Mouse (Mus musculus) kidney, embryonic 14.5 days (tissue): ENCODE measurements around the gene Usp30. TPM values are rescaled to one million over a fixed set of nuclear protein-coding genes. Genes with fewer than 3 reads are reported as not detected.

Experiments
- ATAC-seq: fragments of 200-750 bp; cut with Nextera tagmentation; 2 replicates; pipeline ENCODE4 v1.8.0; 2017; ENCODE audit warnings: moderate number of reproducible peaks, mild to moderate bottlenecking, moderate TSS enrichment, moderate library complexity; ENCODE audit not compliant: low FRiP score, low TSS enrichment
- H3K27ac ChIP-seq: fragments of 300-500 bp; sonication (generic); 2 replicates; pipeline ENCODE4 v1.5.1; 2014; ENCODE audit warnings: low read depth, mild to moderate bottlenecking, low read length, moderate library complexity, mixed read lengths
- H3K27me3 ChIP-seq: fragments of 300-500 bp; sonication (generic); 2 replicates; pipeline ENCODE4 v1.6.1; 2014; ENCODE audit warnings: mild to moderate bottlenecking, low read length; ENCODE audit not compliant: control insufficient read depth, insufficient read depth
- H3K36me3 ChIP-seq: fragments of 300-500 bp; sonication (generic); 2 replicates; pipeline ENCODE4 v1.6.1; 2014; ENCODE audit warnings: low read length, mixed read lengths; ENCODE audit not compliant: control insufficient read depth, insufficient read depth
- H3K4me1 ChIP-seq: fragments of 300-500 bp; sonication (generic); 2 replicates; pipeline ENCODE4 v1.6.1; 2014; ENCODE audit warnings: low read length, mixed read lengths; ENCODE audit not compliant: control insufficient read depth, insufficient read depth
- H3K4me2 ChIP-seq: fragments of 300-500 bp; sonication (generic); replicated peaks from 2 replicates; pipeline ENCODE4 v1.6.1; 2014; ENCODE audit warnings: low read depth, mild to moderate bottlenecking, low read length
- H3K4me3 ChIP-seq: fragments of 300-500 bp; sonication (generic); 2 replicates; pipeline ENCODE4 v1.5.1; 2014; ENCODE audit warnings: mild to moderate bottlenecking, low read length
- H3K9ac ChIP-seq: fragments of 300-500 bp; sonication (generic); 2 replicates; pipeline ENCODE4 v1.6.1; 2014; ENCODE audit warnings: low read depth, mild to moderate bottlenecking, low read length, moderate library complexity
- H3K9me3 ChIP-seq: fragments of 300-500 bp; sonication (generic); 2 replicates; pipeline ENCODE4 v1.6.1; 2016; ENCODE audit warnings: low read length; ENCODE audit not compliant: control insufficient read depth
- WGBS: fragments of 180-500 bp; shearing (Covaris S2); extraction: QIAGEN DNeasy Blood & Tissue Kit; methylation state at CpG from one replicate; pipeline ENCODE4 v1.1.7; 2014; 5-methylcytosine and 5-hydroxymethylcytosine counted together
- polyA plus RNA-seq: library from polyadenylated mRNA; unstranded; fragments of >200 nt; fragmentation: Nextera tagmentation; extraction: Ambion mirVana; gene quantifications from 2 replicates; pipeline ENCODE4 v1.2.1, GENCODE M21; 2014

The Usp30 gene
- 9.3 and 10.7 TPM in 2 replicates for polyA plus RNA-seq

- Histone ChIP-seq H3K9me3 (no peaks in the 10 kb centered on the region), H3K4me1 (no peaks in the 10 kb centered on the region), H3K4me3 (no peak within 1 kb of the TSS), H3K36me3 (no peaks in the 10 kb centered on the region), H3K27ac (no peak within 1 kb of the TSS), H3K9ac (no peak within 1 kb of the TSS), H3K4me2 (no peak within 1 kb of the TSS), H3K27me3 (no peaks in the 10 kb centered on the region)
- 93% methylated on average over 6 of the region's 6 CpGs for WGBS
- ATAC-seq: no peak
Measured at GRCm38 (mm10) chr5:114065161-114065560, at the start of gene Usp30. Gene Usp30 (plus strand): TSS chr5:114065461.

- WGBS: 60% methylated on average over 6 of the region's 6 CpGs
- Histone ChIP-seq H3K4me2 (peak overlapping the region; percentile 6; the same call in 1 of the 2 replicates), H3K36me3 (no peaks in the 10 kb centered on the region), H3K27ac (no peak overlapping the region), H3K9ac (no peak overlapping the region), H3K9me3 (no peaks in the 10 kb centered on the region), H3K27me3 (no peaks in the 10 kb centered on the region), H3K4me3 (no peak overlapping the region), H3K4me1 (no peaks in the 10 kb centered on the region)
- no peak for ATAC-seq
Measured at GRCm38 (mm10) chr5:114024390-114024789, 40.9 kb upstream of the Usp30 start.

GRCm38 (mm10) chr5:114024885-114025284, 40.4 kb upstream of the Usp30 start:
- Histone ChIP-seq H3K36me3 (no peaks in the 10 kb centered on the region), H3K27me3 (no peaks in the 10 kb centered on the region), H3K27ac (no peak overlapping the region), H3K4me1 (no peaks in the 10 kb centered on the region), H3K4me3 (no peak overlapping the region), H3K9me3 (no peaks in the 10 kb centered on the region), H3K9ac (no peak overlapping the region), H3K4me2 (peak overlapping the region; percentile 6; the same call in 1 of the 2 replicates)
- ATAC-seq: 0 out of 2 replicates have a peak, but pooled peaks have one; percentile 24
- WGBS: 9% methylated on average over 10 of the region's 10 CpGs

- Histone ChIP-seq H3K36me3 (no peaks in the 10 kb centered on the region), H3K27me3 (no peaks in the 10 kb centered on the region), H3K4me3 (no peak overlapping the region), H3K4me2 (no peak overlapping the region), H3K27ac (no peak overlapping the region), H3K4me1 (no peaks in the 10 kb centered on the region), H3K9ac (no peak overlapping the region), H3K9me3 (no peaks in the 10 kb centered on the region)
- WGBS: 85% methylated on average over 12 of the region's 12 CpGs
- ATAC-seq: no peak
Measured at GRCm38 (mm10) chr5:114027217-114027944, 37.9 kb upstream of the Usp30 start.

- no peaks in the 10 kb centered on the region for H3K36me3 ChIP-seq
- H3K9me3 ChIP-seq: no peaks in the 10 kb centered on the region
- H3K4me1 ChIP-seq: no peaks in the 10 kb centered on the region
- H3K9ac ChIP-seq: no peak overlapping the region
- H3K27me3 ChIP-seq: no peaks in the 10 kb centered on the region
- ATAC-seq: no peak
- H3K4me2 ChIP-seq: no peak overlapping the region
- no peak overlapping the region for H3K4me3 ChIP-seq
- WGBS: 87% methylated on average over 12 of the region's 12 CpGs
- H3K27ac ChIP-seq: no peak overlapping the region
Measured at GRCm38 (mm10) chr5:114028111-114028510, 37.1 kb upstream of the Usp30 start.

GRCm38 (mm10) chr5:114030652-114031051, 34.6 kb upstream of the Usp30 start:
- ATAC-seq: no peak
- Histone ChIP-seq H3K4me1 (0 out of 2 replicates have a peak, but pooled peaks cover 7% of the 10 kb centered on the region), H3K27ac (no peak overlapping the region), H3K27me3 (no peaks in the 10 kb centered on the region), H3K4me3 (no peak overlapping the region), H3K9ac (no peak overlapping the region), H3K9me3 (no peaks in the 10 kb centered on the region), H3K4me2 (no peak overlapping the region), H3K36me3 (no peaks in the 10 kb centered on the region)
- 92% methylated on average over 12 of the region's 12 CpGs for WGBS

GRCm38 (mm10) chr5:114032161-114032763, 33.0 kb upstream of the Usp30 start:
- Histone ChIP-seq H3K27me3 (no peaks in the 10 kb centered on the region), H3K9ac (no peak overlapping the region), H3K4me3 (no peak overlapping the region), H3K4me2 (no peak overlapping the region), H3K9me3 (no peaks in the 10 kb centered on the region), H3K4me1 (0 out of 2 replicates have a peak, but pooled peaks cover 7% of the 10 kb centered on the region), H3K36me3 (no peaks in the 10 kb centered on the region), H3K27ac (no peak overlapping the region)
- no peak for ATAC-seq
- 85% methylated on average over 3 of the region's 3 CpGs for WGBS

GRCm38 (mm10) chr5:114034393-114034792, 30.9 kb upstream of the Usp30 start:
- no peak overlapping the region for H3K27ac ChIP-seq
- WGBS: 82% methylated on average over 7 of the region's 7 CpGs
- no peak overlapping the region for H3K9ac ChIP-seq

GRCm38 (mm10) chr5:114035111-114035510, 30.1 kb upstream of the Usp30 start:
- no peak overlapping the region for H3K4me3 ChIP-seq
- H3K9ac ChIP-seq: no peak overlapping the region
- no peaks in the 10 kb centered on the region for H3K36me3 ChIP-seq
- no peaks in the 10 kb centered on the region for H3K9me3 ChIP-seq
- H3K27me3 ChIP-seq: no peaks in the 10 kb centered on the region
- H3K4me2 ChIP-seq: no peak overlapping the region
- 0 out of 2 replicates have a peak, but pooled peaks cover 7% of the 10 kb centered on the region for H3K4me1 ChIP-seq
- 31% methylated on average over 10 of the region's 10 CpGs for WGBS
- H3K27ac ChIP-seq: no peak overlapping the region
- ATAC-seq: peak; percentile 89; the same call in 1 of the 2 replicates

More at GRCm38 (mm10) chr5:114034393-114034792, 30.9 kb upstream of the Usp30 start:
- H3K4me3 ChIP-seq: no peak overlapping the region
- no peak overlapping the region for H3K4me2 ChIP-seq
- no peaks in the 10 kb centered on the region for H3K9me3 ChIP-seq
- H3K4me1 ChIP-seq: 0 out of 2 replicates have a peak, but pooled peaks cover 7% of the 10 kb centered on the region
- no peaks in the 10 kb centered on the region for H3K27me3 ChIP-seq
- no peak for ATAC-seq
- no peaks in the 10 kb centered on the region for H3K36me3 ChIP-seq
